Mouse (Mus musculus) layer of hippocampus, postnatal 25 days (tissue): ENCODE data around the gene Mrps35. TPM values are rescaled to one million over a fixed set of nuclear protein-coding genes. Genes with fewer than 3 reads are reported as not detected.

Experiments used
- DNase-seq, 2 experiments: peaks; one replicate each; pipeline ENCODE4 v3.0.0; 2022; ENCODE audit warnings: mixed read lengths in 2 of 2, low spot score in 1 of 2; ENCODE audit errors: extremely low spot score in 1 of 2
- total RNA-seq, 2 experiments: library from RNA; stranded (reverse); gene quantifications; 2 replicates each; pipeline ENCODE4 v1.2.3; 2021

Mrps35 gene
- total RNA-seq, 2 experiments from 2014 or later, result 44.4 to 47.3 TPM

DNA sequence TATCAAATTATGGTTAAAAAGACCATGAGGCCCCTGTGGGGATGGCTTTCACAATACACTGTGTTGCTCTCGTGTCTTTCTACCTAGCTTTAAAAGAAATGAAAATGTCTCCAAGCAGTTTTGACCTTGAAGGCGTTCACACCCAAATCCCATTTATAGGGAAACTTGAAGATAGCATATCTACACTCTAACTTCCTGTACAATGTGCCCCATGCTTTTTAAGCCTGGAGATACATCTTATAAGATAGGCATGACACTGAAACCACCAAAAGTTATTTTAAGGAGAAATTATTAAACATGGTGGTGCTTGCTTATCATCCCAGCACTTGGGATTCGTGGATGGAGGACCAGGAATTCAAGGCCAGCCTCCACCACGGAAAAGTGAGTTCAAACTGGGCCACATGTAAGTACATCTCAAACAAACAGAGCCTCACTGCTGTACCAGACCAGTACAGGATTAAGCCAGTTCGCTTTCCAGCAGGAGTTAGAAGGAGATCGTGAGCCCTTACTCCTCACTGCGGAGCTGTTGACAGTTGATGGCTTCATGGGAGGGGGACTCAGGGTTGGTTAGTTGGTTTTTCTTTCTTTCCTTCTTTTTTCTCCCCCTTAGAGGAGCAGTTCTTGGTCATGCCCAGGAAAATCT is 43.0 kb downstream of the Mrps35 start:
- no peak for DNase-seq

DNA sequence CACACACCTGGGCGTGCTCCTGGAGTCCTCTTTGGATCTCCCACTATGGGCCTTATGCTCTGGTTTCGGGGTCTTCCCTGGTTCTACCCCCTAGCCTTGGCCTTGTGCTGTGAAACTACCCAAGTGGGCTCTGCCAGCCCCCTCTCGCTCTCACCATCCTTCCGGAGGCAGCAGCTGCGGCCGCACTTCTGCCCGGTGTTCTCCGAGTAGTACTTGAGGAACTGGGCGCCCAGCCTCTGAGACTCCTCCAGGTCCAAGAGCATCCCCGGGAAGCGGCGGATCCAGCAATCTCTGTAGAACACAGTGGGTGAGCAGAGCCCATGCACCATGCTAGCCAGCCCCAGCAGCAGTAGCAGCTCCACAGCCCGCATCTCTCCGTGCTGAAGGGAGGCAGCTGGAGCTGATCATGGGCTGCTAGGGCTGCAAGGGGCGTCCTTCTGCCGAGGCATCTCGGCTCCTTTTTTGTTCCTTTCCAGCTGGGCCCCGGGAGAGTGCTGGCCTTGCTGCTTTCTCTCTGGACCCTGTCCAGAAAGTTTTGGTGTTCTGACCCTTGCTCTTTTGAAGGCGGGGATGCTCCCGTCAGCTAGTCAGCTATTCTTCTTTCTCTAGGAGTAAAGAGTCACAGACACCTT is 44.1 kb downstream of the Mrps35 start, which contains the start of gene Mansc4:
Mansc4 (minus strand) TSS at position 439 of the 632 bp plus-strand sequence.
- DNase-seq, result no peak

DNA sequence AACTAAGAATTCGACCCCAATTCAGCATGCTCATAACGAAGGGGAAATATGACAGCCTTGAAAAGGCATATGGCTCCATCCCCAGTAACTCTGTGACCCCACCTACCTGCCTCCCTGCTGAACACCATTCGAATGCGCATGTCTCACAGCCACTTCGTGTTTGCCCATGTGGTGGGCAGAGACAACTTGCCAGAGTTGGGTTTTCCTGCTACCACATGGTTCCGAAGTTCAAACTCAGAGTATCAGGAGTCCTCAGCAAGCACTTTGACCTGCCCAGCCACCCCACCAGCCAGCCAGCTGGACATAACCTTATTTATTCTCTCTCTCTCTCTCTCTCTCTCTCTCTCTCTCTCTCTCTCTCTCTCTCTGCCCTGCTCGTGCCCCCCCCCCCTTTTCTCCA is 45.2 kb downstream of the Mrps35 start:
- DNase-seq, result no peak

GRCm38 (mm10) chr6:147088517-147088916 is 46.0 kb downstream of the Mrps35 start:
- DNase-seq, result no peak

- no peak for DNase-seq
These were observed 47.6 kb downstream of the Mrps35 start for GRCm38 (mm10) chr6:147090191-147090590.

DNA sequence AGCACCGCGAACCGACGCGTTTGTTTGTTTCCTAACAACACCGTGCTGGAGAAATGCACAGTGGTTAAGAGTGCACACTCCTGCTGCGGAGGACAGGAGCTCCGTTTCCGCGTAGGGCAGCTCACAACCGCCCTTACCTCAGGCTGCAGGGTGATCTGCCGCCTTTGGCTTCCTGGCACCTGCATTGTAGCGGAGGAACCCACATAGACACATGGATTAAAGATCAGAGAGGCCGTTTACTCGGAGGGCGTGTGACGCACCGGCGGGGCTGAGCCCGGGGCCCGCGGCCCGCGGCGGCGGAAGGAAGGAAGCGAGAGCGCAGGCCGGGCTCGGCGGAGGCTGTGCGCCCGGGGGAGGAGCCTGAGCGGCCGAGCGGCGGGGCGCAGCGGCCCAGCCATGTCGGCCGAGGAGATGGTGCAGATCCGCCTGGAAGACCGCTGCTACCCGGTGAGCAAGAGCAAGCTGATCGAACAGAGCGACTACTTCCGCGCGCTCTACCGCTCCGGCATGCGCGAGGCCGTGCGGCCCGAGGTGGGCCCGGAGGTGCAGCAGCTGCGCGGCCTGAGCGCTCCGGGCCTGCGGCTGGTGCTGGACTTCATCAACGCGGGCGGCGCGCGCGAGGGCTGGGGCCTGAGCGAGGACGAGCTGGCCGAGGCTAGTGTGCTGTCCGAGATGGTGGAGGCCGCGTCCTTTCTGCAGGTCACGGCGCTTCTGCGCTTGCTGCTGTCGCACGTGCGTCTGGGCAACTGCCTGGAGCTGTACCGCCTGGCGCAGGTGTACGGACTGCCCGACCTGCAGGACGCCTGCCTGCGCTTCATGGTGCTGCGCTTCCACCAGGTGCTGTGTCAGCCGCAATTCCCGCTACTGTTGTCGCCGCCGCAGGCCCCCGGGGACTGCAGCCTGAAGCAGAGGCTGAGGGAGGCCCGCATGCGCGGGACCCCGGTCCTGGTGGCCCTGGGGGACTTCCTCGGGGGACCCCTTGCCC is 48.9 kb downstream of the Mrps35 start, which contains the start of gene Klhl42:
Klhl42 (plus strand) TSS at position 244 of the 985 bp plus-strand sequence.
- peak; percentile 62 to 80 for DNase-seq

DNA sequence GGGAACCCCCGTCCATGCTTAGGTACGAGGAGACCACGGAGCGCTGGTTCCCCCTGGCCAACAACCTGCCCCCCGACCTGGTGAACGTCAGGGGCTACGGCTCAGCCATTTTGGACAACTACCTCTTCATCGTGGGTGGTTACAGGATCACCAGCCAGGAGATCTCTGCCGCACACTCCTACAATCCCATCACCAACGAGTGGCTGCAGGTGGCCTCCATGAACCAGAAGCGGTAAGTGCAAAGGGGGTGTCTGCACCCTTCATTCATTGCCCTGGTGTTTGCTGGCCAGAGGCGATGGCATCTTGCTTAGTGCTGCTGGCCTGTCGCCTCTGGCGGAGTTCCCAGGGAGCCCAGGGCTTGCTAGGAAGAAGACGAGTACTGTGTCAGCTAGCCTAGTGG is 49.6 kb downstream of the Mrps35 start:
- DNase-seq, result peak; percentile 23 to 31

GRCm38 (mm10) chr6:147094771-147095170 is 52.2 kb downstream of the Mrps35 start:
- no peak for DNase-seq

- DNase-seq, result no peak
These were observed 53.5 kb downstream of the Mrps35 start for GRCm38 (mm10) chr6:147096109-147096508.

GRCm38 (mm10) chr6:147096934-147097333 is 54.4 kb downstream of the Mrps35 start:
- no peak for DNase-seq

DNA sequence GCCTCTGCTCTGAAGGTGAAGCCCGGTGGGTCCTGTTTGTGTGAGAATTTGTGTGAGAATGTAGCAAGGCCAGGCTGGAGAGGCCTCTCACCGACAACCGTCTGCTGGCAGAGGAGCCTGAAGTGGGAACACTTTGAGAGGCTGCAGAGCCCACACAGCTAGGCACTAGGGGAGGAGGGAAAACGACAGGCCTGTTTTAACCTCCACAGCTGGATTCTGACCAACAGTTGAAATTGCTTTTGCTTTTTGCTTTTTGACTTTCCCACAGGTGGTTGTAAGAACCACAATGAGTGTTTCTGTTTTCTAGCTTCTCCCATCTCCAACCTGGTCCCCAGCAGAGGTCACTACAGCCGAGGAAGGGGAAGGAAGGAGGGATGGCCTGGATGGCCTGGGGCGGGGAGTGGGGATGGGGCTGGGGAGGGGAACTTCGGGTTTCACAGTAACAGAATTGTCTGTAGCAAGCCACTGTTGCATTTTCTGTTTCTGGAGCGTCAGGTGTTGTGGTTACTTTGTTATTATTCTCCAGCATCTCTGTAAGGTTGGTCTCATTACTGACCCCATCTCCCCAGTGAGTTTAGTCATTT is 54.9 kb downstream of the Mrps35 start:
- no peak for DNase-seq

GRCm38 (mm10) chr6:147099458-147100277 is 57.1 kb downstream of the Mrps35 start:
- DNase-seq, result no peak

- DNase-seq, result no peak
These were observed 59.7 kb downstream of the Mrps35 start for GRCm38 (mm10) chr6:147102293-147102692.

GRCm38 (mm10) chr6:147105529-147105928 is 63.0 kb downstream of the Mrps35 start:
- no peak for DNase-seq

DNA sequence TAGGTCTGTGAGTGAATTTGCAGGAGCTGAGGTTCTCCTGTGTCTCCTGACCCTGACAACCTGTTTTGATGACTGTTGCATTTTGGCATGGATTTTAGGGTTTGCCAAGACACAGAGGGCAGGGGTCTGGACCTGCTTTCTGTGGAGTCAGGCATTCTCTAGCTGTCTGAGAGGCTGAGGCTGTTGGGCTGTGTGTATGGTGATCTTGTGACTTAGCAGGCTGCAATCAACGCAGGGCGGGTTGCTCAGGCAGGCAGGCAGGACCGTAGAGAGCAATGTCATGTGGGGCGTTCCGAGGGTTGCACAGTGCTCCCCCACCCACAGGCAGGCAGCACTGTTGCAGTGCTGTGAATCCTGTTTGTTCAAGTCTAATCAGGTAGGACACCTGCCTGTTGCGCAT is 64.2 kb downstream of the Mrps35 start:
- no peak for DNase-seq

GRCm38 (mm10) chr6:147109283-147109682 is 66.7 kb downstream of the Mrps35 start:
- no peak for DNase-seq

- peak; percentile 75 to 97 for DNase-seq
These were observed 74.0 kb downstream of the Mrps35 start for GRCm38 (mm10) chr6:147116579-147116978.

DNA sequence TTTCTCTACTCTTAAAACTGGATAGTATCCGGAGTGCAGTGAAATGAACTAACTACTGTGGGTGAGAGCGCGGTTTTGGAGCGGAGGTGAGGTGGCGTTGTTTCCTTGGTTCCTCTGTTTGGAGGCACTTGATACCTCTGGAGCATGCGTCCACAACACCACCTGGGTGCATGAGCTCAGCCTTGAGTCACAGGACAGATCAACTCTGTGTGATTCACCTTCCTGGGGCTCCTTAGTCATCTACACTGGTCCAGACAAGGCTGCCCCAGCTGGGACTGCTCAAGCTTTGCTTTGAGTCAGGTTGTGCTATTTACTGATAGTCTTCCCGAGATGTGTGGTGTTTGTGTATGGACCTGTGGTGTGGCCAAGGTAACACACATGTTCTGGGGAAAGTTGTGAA is 75.2 kb downstream of the Mrps35 start:
- no peak for DNase-seq

DNA sequence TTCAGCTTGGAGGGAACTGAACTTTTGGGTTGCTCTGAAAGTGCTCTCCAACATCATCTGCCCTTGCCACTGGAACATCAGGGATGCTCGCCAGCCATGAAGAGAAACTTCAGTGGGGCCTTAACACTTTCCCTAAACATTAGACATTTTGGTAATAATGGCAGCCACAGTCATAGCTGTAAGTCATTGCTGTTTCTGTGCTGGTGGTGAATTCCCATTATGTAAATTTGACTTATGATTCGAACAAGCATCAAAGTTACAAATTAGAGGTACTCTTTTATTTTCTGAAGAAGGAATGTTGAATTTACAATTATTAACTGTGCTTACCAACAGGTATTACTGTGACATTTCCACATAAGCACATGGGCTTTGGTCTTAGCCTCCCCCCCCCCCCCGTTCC is 75.6 kb downstream of the Mrps35 start:
- no peak for DNase-seq

DNA sequence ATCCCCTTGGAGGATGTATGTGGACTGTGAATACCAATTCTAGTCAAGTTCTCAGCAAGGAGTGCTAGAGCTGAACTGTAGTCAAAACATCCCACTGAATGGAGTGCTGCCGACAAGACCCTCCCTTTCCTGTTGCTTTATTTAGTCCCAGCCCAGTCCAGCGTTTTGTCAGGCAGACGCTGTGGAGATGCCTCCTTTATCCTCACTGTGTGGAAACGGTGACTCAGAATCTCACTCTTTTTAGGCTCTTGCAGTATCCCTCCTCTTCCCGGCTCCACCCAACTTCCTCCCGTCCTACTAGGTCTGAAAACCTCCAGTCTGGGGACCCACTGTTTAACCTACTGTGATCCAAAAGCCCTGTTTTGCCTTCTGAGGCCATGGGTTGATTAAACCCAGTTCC is 78.8 kb downstream of the Mrps35 start:
- no peak for DNase-seq
